30 mouse cellular contexts compared by ENCODE assay signal in genomic region chr10:57037641-57038040, GRCm38 (mm10).
A peak's percentile ranks its signal among the peaks of the same experiment; 100 is the strongest.
DNase-seq lines count a peak whose midpoint lies in the region; ATAC-seq and TF ChIP-seq lines count a peak whose summit lies in the region.
"Had no signal": no experiment of that assay in that cellular context is flagged by ENCODE, and none has a peak within 500 bp of the region (broad histone marks: within the 10 kb centered on the region; RNA-seq: fewer than 3 reads in every experiment).

No protein-coding gene starts in this region.

- no peak for TF ChIP-seq CTCF in kidney, postnatal 0 days (IDR thresholded peaks at IDR 0.05; ENCODE audit: low read depth)
- TF ChIP-seq CTCF in midbrain, postnatal 0 days (IDR thresholded peaks at IDR 0.05) = no peak

- no peaks in the 10 kb centered on the region for H3K4me1 ChIP-seq in kidney, postnatal 0 days (replicated peaks; ENCODE audit: insufficient read depth, low read length)
- H3K4me1 ChIP-seq in midbrain, postnatal 0 days (ENCODE audit: insufficient read depth, low read length) = no peaks in the 10 kb centered on the region
- no peaks in the 10 kb centered on the region for H3K4me1 ChIP-seq in midbrain, embryonic 10.5 days
- peaks cover 26% of the 10 kb centered on the region for H3K4me1 ChIP-seq in limb, embryonic 14.5 days (ENCODE audit: control insufficient read depth, insufficient read depth, low read length)
- H3K4me1 ChIP-seq: forebrain, embryonic 12.5 days; heart, embryonic 13.5 days; hindbrain, embryonic 10.5 days; intestine, embryonic 15.5 days; liver, embryonic 13.5 days; stomach, embryonic 15.5 days had no signal

- no peak overlapping the region for H3K9ac ChIP-seq in kidney, postnatal 0 days (ENCODE audit: low read depth, low read length)
- H3K9ac ChIP-seq in midbrain, postnatal 0 days (replicated peaks; ENCODE audit: low read length, poor library complexity, severe bottlenecking) = no peak overlapping the region
- no peak overlapping the region for H3K9ac ChIP-seq in limb, embryonic 14.5 days (ENCODE audit: low read depth, low read length, severe bottlenecking)
- H3K9ac ChIP-seq: embryonic facial prominence, embryonic 13.5 days; forebrain, embryonic 12.5 days; heart, embryonic 13.5 days; intestine, embryonic 15.5 days; limb, embryonic 15.5 days; liver, embryonic 13.5 days; stomach, embryonic 15.5 days had no signal

- H3K27me3 ChIP-seq in kidney, postnatal 0 days (ENCODE audit: insufficient read depth, low read length) = no peaks in the 10 kb centered on the region
- H3K27me3 ChIP-seq in midbrain, postnatal 0 days (ENCODE audit: insufficient read depth, low read length) = no peaks in the 10 kb centered on the region
- H3K27me3 ChIP-seq in midbrain, embryonic 10.5 days (ENCODE audit: low read depth, poor library complexity, severe bottlenecking) = no peaks in the 10 kb centered on the region
- no peaks in the 10 kb centered on the region for H3K27me3 ChIP-seq in limb, embryonic 14.5 days (ENCODE audit: control insufficient read depth, insufficient read depth, low read length)
- H3K27me3 ChIP-seq: embryonic facial prominence, embryonic 13.5 days; forebrain, embryonic 12.5 days; heart, embryonic 13.5 days; intestine, embryonic 15.5 days; limb, embryonic 15.5 days; liver, embryonic 13.5 days; stomach, embryonic 15.5 days had no signal

- no peak overlapping the region for H3K4me3 ChIP-seq in kidney, postnatal 0 days (replicated peaks; ENCODE audit: low read depth, low read length)
- no peak overlapping the region for H3K4me3 ChIP-seq in midbrain, postnatal 0 days (ENCODE audit: low read depth, low read length)
- no peak overlapping the region for H3K4me3 ChIP-seq in midbrain, embryonic 10.5 days
- H3K4me3 ChIP-seq in limb, embryonic 14.5 days (replicated peaks; ENCODE audit: low read length) = no peak overlapping the region
- H3K4me3 ChIP-seq: embryonic facial prominence, embryonic 13.5 days; erythroblast, embryonic 14.5 days; forebrain, embryonic 12.5 days; heart, embryonic 13.5 days; hindbrain, embryonic 10.5 days; intestine, embryonic 15.5 days; limb, embryonic 15.5 days; liver, embryonic 13.5 days; stomach, embryonic 15.5 days had no signal

- no peaks in the 10 kb centered on the region for H3K36me3 ChIP-seq in kidney, postnatal 0 days (ENCODE audit: insufficient read depth, low read length)
- no peaks in the 10 kb centered on the region for H3K36me3 ChIP-seq in midbrain, postnatal 0 days (ENCODE audit: insufficient read depth, low read length)
- H3K36me3 ChIP-seq in midbrain, embryonic 10.5 days = no peaks in the 10 kb centered on the region
- H3K36me3 ChIP-seq in limb, embryonic 14.5 days (ENCODE audit: control insufficient read depth, insufficient read depth, low read length) = no peaks in the 10 kb centered on the region
- H3K36me3 ChIP-seq: embryonic facial prominence, embryonic 13.5 days; forebrain, embryonic 12.5 days; G1E; heart, embryonic 13.5 days; hindbrain, embryonic 10.5 days; intestine, embryonic 15.5 days; limb, embryonic 15.5 days; liver, embryonic 13.5 days; stomach, embryonic 15.5 days had no signal

- TF ChIP-seq POLR2A in limb, embryonic 14.5 days (IDR thresholded peaks at IDR 0.05; ENCODE audit: borderline replicate concordance, extremely low read depth, insufficient read depth, insufficient read length) = no peak

- H3K9me3 ChIP-seq in kidney, postnatal 0 days (replicated peaks; ENCODE audit: low read length) = no peaks in the 10 kb centered on the region
- no peaks in the 10 kb centered on the region for H3K9me3 ChIP-seq in midbrain, postnatal 0 days (ENCODE audit: low read length)
- H3K9me3 ChIP-seq in midbrain, embryonic 10.5 days (replicated peaks) = no peaks in the 10 kb centered on the region
- no peaks in the 10 kb centered on the region for H3K9me3 ChIP-seq in limb, embryonic 14.5 days (ENCODE audit: control insufficient read depth, low read length)
- H3K9me3 ChIP-seq: embryonic facial prominence, embryonic 13.5 days; forebrain, embryonic 12.5 days; G1E; heart, embryonic 13.5 days; hindbrain, embryonic 10.5 days; intestine, embryonic 15.5 days; limb, embryonic 15.5 days; liver, embryonic 13.5 days; stomach, embryonic 15.5 days had no signal

- no peak for ATAC-seq in kidney, postnatal 0 days (replicated peaks; ENCODE audit: low FRiP score, low read depth)
- ATAC-seq in midbrain, postnatal 0 days (ENCODE audit: low FRiP score) = no peak
- no peak for ATAC-seq in limb, embryonic 14.5 days (ENCODE audit: low FRiP score, low read depth)
- ATAC-seq: hindbrain, embryonic 16.5 days; intestine, embryonic 15.5 days had no signal

- H3K4me2 ChIP-seq in kidney, postnatal 0 days (ENCODE audit: low read length) = no peak overlapping the region
- H3K4me2 ChIP-seq in midbrain, postnatal 0 days (ENCODE audit: low read depth, low read length, poor library complexity, severe bottlenecking) = no peak overlapping the region
- H3K4me2 ChIP-seq in limb, embryonic 14.5 days (replicated peaks; ENCODE audit: low read depth, low read length, severe bottlenecking) = no peak overlapping the region
- H3K4me2 ChIP-seq: embryonic facial prominence, embryonic 13.5 days; forebrain, embryonic 12.5 days; heart, embryonic 13.5 days; intestine, embryonic 15.5 days; limb, embryonic 15.5 days; liver, embryonic 13.5 days; stomach, embryonic 15.5 days had no signal

- H3K27ac ChIP-seq in kidney, postnatal 0 days = no peak overlapping the region
- no peak overlapping the region for H3K27ac ChIP-seq in midbrain, postnatal 0 days (ENCODE audit: low read depth, low read length)
- no peak overlapping the region for H3K27ac ChIP-seq in midbrain, embryonic 10.5 days (replicated peaks)
- no peak overlapping the region for H3K27ac ChIP-seq in limb, embryonic 14.5 days (replicated peaks; ENCODE audit: low read depth, low read length)
- H3K27ac ChIP-seq: embryonic facial prominence, embryonic 13.5 days; forebrain, embryonic 12.5 days; heart, embryonic 13.5 days; hindbrain, embryonic 10.5 days; intestine, embryonic 15.5 days; limb, embryonic 15.5 days; liver, embryonic 13.5 days; stomach, embryonic 15.5 days had no signal

- 74% methylated on average over 2 of the region's 2 CpGs for WGBS in kidney, postnatal 0 days
- 86% methylated on average over 2 of the region's 2 CpGs for WGBS in midbrain, postnatal 0 days
- WGBS in midbrain, embryonic 10.5 days = 84% methylated on average over 2 of the region's 2 CpGs
- WGBS in limb, embryonic 14.5 days = 49% methylated on average over 2 of the region's 2 CpGs

- DNase-seq in embryo, embryonic 10 days (ENCODE audit: low spot score) = peak; percentile 23
- no peak for DNase-seq in embryo, embryonic 9.5 days (ENCODE audit: extremely low spot score)
- peak; percentile 41 for DNase-seq in kidney, postnatal 0 days (ENCODE audit: low spot score)
- no peak for DNase-seq in kidney, postnatal 14 days
- peak; percentile 21 for DNase-seq in midbrain, postnatal 0 days (ENCODE audit: low spot score)
- DNase-seq in midbrain, embryonic 10.5 days (ENCODE audit: low spot score) = no peak
- DNase-seq in limb, embryonic 14.5 days (ENCODE audit: low spot score) = peak; percentile 68
- DNase-seq in adrenal gland, postnatal 36 days = no peak
- DNase-seq: adrenal gland, adult 8-10 months; cerebellum, adult 11 months; cerebellum, adult 9-10 months; gastrocnemius, postnatal 10 days; heart, postnatal 14 days; kidney, adult 2 months; layer of hippocampus, adult 9-11 months; liver, embryonic 13.5 days; lung, adult 2 months; lung, postnatal 14 days; midbrain, embryonic 14.5 days; right cerebral cortex, postnatal 25 days had no signal

Comparison
In these comparisons a context has a peak if more than half of its experiments do, and no peak if none do; other contexts are left out.
1. DNase-seq: peak in embryo, embryonic 10 days (single experiment), kidney, postnatal 0 days (single experiment), midbrain, postnatal 0 days (single experiment) and limb, embryonic 14.5 days (single experiment); none in embryo, embryonic 9.5 days (single experiment), kidney, postnatal 14 days (single experiment), midbrain, embryonic 10.5 days (single experiment) and adrenal gland, postnatal 36 days (0 of 2).